Mouse (Mus musculus) kidney, adult 2 months (tissue): ENCODE measurements around the gene Ptprk. TPM values are rescaled to one million over a fixed set of nuclear protein-coding genes. Genes with fewer than 3 reads are reported as not detected.

ENCODE experiments used
- DNase-seq: peaks from one replicate; pipeline ENCODE4 v3.0.0; 2021
- H3K27ac ChIP-seq: fragments of 200-500 bp; 2 replicates; pipeline ENCODE4 v1.5.1; 2012; ENCODE audit warnings: low read depth, low read length, control low read depth, inconsistent platforms; ENCODE audit not compliant: insufficient read depth
- H3K27me3 ChIP-seq: fragments of 200-500 bp; replicated peaks from 2 replicates; pipeline ENCODE4 v1.6.1; 2012; ENCODE audit warnings: mild to moderate bottlenecking, moderate library complexity, low read length, inconsistent platforms; ENCODE audit not compliant: control insufficient read depth, insufficient read depth
- H3K36me3 ChIP-seq: fragments of 200-500 bp; 2 replicates; pipeline ENCODE4 v1.6.1; 2012; ENCODE audit warnings: mild to moderate bottlenecking, moderate library complexity, low read length, inconsistent platforms; ENCODE audit not compliant: control insufficient read depth, insufficient read depth
- H3K4me1 ChIP-seq: fragments of 200-500 bp; 2 replicates; pipeline ENCODE4 v1.6.1; 2011; ENCODE audit warnings: low read length; ENCODE audit not compliant: control insufficient read depth, insufficient read depth
- H3K4me3 ChIP-seq: fragments of 200-500 bp; 2 replicates; pipeline ENCODE4 v1.5.1; 2011; ENCODE audit warnings: mild to moderate bottlenecking, low read depth, low read length, control low read depth; ENCODE audit not compliant: insufficient read depth
- CTCF ChIP-seq: fragments of 200-500 bp; conservative IDR thresholded peaks from 2 replicates; pipeline ENCODE4 v1.5.1; 2011; ENCODE audit warnings: low read depth, mild to moderate bottlenecking, control low read depth, low read length, moderate library complexity, mixed read lengths; ENCODE audit not compliant: insufficient read depth, insufficient read length
- POLR2A ChIP-seq: fragments of 200-500 bp; IDR thresholded peaks from one replicate; pipeline ENCODE4 v1.6.1; 2011; ENCODE audit warnings: low read depth, low read length, control low read depth
- WGBS: fragments of 180-500 bp; shearing (Covaris S2); methylation state at CpG from one replicate; pipeline ENCODE4 v1.1.7; 2018; 5-methylcytosine and 5-hydroxymethylcytosine counted together
- polyA plus RNA-seq: library from polyadenylated mRNA; depleted of rRNA; stranded (reverse); fragments of >200 nt; gene quantifications from 2 replicates; pipeline ENCODE4 v1.2.3, GENCODE M21; 2012

The Ptprk gene
- polyA plus RNA-seq, 1 experiment, result 50.2 TPM

DNA sequence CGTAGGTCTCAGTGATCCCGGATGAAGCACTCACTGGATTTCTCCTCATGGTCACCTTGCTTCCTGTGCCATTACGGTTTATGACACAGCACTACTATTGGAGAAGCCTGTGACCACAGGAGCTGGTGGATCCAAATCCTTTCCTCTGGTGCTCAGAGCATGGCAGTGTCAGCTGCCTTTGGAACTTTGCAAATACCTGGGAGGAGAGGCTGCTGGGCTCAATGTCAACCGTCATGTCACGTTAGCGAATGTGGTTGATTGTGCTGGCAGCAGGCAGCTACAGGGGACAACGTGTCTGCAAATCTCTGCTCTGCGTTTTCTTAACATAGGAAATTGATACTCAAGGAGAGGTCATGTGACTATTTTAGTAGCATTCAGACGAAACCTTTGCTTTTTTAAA lies 55.8 kb downstream of the Ptprk start:
- Histone ChIP-seq H3K27ac (no peak overlapping the region), H3K4me1 (peaks cover 5% of the 10 kb centered on the region; the same call in 1 of the 2 replicates), H3K27me3 (no peaks in the 10 kb centered on the region), H3K4me3 (no peak overlapping the region), H3K36me3 (no peaks in the 10 kb centered on the region)
- 85% methylated on average over 9 of the region's 9 CpGs for WGBS
- no peak for DNase-seq
- TF ChIP-seq CTCF (no peak), POLR2A (no peak)

GRCm38 (mm10) chr10:28133770-28134169 lies 59.1 kb downstream of the Ptprk start:
- no peak for TF ChIP-seq POLR2A
- TF ChIP-seq CTCF, result no peak
- Histone ChIP-seq H3K27ac (no peak overlapping the region), H3K36me3 (no peaks in the 10 kb centered on the region), H3K4me1 (peaks cover 7% of the 10 kb centered on the region), H3K4me3 (no peak overlapping the region), H3K27me3 (no peaks in the 10 kb centered on the region)
- 82% methylated on average over 4 of the region's 4 CpGs for WGBS
- DNase-seq, result no peak

GRCm38 (mm10) chr10:28138399-28138798 lies 63.8 kb downstream of the Ptprk start:
- no peak overlapping the region for H3K4me3 ChIP-seq
- H3K4me1 ChIP-seq, result peaks cover 16% of the 10 kb centered on the region
- H3K27ac ChIP-seq, result no peak overlapping the region
- peak; percentile 29 for DNase-seq
- H3K27me3 ChIP-seq, result no peaks in the 10 kb centered on the region
- H3K36me3 ChIP-seq, result no peaks in the 10 kb centered on the region
- 54% methylated on average over 4 of the region's 4 CpGs for WGBS
- TF ChIP-seq POLR2A (no peak), CTCF (no peak)

DNA sequence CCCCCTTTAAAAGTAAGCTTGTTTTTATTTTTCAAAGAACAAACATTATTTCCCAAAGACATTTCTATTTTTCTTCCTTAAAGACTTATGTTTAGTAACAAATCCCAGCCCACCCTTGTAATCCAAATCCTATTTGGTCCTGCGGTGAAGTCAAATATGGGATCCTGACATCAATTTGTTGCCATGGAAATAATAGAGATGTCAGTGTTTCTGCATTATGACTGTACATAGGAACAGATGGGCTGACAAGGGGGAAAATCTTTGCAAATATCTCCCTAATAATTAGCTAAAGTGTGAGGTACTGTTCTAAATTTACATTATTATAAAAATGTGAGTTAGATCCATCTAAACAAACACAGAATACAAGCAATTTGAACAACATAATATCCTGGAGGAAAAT lies 69.8 kb downstream of the Ptprk start:
- TF ChIP-seq POLR2A (no peak), CTCF (no peak)
- Histone ChIP-seq H3K4me1 (peaks cover 9% of the 10 kb centered on the region; the same call in 1 of the 2 replicates), H3K27me3 (no peaks in the 10 kb centered on the region), H3K36me3 (no peaks in the 10 kb centered on the region), H3K4me3 (no peak overlapping the region), H3K27ac (no peak overlapping the region)
- no peak for DNase-seq
- 95% methylated on average over 1 of the region's 1 CpGs for WGBS

- 51% methylated on average over 5 of the region's 5 CpGs for WGBS
Observed at GRCm38 (mm10) chr10:28145326-28145725, 70.7 kb downstream of the Ptprk start.

GRCm38 (mm10) chr10:28155688-28156685 lies 81.4 kb downstream of the Ptprk start:
- H3K27me3 ChIP-seq, result no peaks in the 10 kb centered on the region
- no peak for TF ChIP-seq CTCF
- no peak overlapping the region for H3K4me3 ChIP-seq
- H3K4me1 ChIP-seq, result peaks cover 2% of the 10 kb centered on the region; the same call in 1 of the 2 replicates
- H3K36me3 ChIP-seq, result no peaks in the 10 kb centered on the region
- 58% methylated on average over 20 of the region's 20 CpGs for WGBS
- peak; percentile 31 for DNase-seq
- H3K27ac ChIP-seq, result no peak overlapping the region

More at GRCm38 (mm10) chr10:28145326-28145725, 70.7 kb downstream of the Ptprk start:
- DNase-seq, result no peak
- Histone ChIP-seq H3K27me3 (no peaks in the 10 kb centered on the region), H3K27ac (no peak overlapping the region), H3K4me3 (no peak overlapping the region), H3K4me1 (peaks cover 9% of the 10 kb centered on the region; the same call in 1 of the 2 replicates), H3K36me3 (no peaks in the 10 kb centered on the region)
- TF ChIP-seq CTCF (no peak), POLR2A (no peak)

DNA sequence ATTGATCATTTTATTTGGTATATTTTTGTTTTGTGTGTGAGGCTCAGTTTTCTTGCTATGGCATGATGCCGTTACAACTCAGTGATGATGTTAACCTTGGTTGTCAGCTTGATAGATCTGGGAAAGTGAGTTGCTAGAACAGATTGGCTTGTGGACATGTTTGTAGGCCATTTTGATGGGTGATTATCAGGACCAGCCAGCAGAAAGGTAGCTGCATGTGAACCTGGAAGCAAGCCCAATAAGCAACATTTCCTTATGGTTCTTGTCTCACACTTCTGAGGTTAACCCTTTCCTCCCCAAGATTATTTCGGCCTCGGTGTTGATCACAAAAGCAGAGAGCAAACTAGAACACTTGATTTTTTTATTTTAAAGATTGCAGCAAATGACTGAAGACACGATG lies 85.1 kb downstream of the Ptprk start:
- WGBS, result 94% methylated on average over 4 of the region's 4 CpGs
- H3K36me3 ChIP-seq, result no peaks in the 10 kb centered on the region
- no peaks in the 10 kb centered on the region for H3K27me3 ChIP-seq
- H3K4me3 ChIP-seq, result no peak overlapping the region
- H3K27ac ChIP-seq, result no peak overlapping the region
- DNase-seq, result no peak
- H3K4me1 ChIP-seq, result peaks cover 8% of the 10 kb centered on the region
- TF ChIP-seq POLR2A (no peak), CTCF (no peak)
